Mouse (Mus musculus): ENCODE measurements around the gene Gm8104.
"Not testable (repeated sequence)": the region's sequence is repeated elsewhere in the genome, so short reads cannot be mapped to it uniquely, and the experiment has no call there.

Gene Gm8104

DNA sequence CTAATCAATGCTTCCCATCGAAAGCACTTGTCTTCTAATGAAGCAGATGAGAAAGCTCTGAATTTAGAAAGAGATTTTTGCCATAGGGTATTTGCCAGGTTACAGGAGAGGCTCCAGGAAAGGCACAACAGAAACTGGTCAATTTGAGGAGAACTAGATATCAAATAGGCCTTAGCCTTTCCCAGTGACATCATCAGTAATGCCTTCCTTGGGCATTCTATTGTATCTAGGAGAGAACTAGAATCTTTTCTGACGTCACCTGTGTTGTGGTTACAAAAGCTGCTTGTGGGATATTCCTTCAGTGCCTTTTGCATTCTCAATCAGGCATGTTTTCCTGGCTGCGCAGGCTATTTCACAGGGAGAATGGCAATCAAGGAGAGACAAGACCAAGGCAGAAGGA, at the start of gene Gm8104:
Gene Gm8104, plus strand, starts transcription at position 301 of the 400 bp plus-strand sequence.
- in situ Hi-C loops (cut with MboI; ENCODE audit: low sequenced_read_pairs): not testable (repeated sequence)

DNA sequence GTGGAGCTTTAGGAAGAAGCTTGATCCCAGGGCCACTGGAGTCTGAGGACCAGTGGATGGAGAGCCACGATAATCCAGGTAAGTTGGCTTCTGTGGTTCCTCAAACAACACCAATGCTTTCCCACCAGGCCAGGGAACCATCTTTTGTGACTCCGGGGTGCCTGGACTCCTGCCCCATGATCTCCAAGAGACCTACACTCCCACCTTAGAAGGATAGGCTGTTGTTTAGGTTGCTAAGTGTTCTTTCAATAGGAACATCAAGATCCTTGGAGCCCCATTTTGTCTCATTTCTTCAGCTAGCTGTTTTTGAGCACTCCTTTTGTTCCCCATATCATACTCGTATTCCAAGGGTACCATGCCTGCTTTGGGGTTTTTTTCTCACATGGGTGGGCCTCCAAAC, 42.3 kb upstream of the Gm8104 start:
- in situ Hi-C loops (cut with MboI; ENCODE audit: low sequenced_read_pairs): not testable (repeated sequence)

DNA sequence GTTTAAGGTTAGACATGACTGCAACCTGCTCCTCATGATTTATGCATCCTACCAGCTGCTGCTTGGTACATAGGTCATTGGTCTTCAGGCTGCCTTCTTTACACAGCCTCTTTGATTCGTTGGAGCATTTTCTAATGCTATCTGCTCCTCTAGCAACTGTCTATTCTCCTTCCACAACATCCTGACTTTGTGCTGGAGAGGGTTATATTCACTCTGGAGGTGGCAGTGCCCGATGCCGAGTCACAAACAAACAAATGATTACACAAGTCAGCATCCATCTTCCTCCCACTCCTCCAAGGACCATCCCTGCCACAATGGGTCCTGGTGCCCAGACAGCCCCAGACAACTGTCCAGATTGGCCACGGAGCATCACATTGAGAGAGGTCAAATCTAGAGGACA, 40.2 kb upstream of the Gm8104 start:
- in situ Hi-C loops (cut with MboI; ENCODE audit: low sequenced_read_pairs): not testable (repeated sequence)

- in situ Hi-C loops (cut with MboI; ENCODE audit: low sequenced_read_pairs): not testable (repeated sequence)
These were observed 23.9 kb upstream of the Gm8104 start, which contains the start of gene Gm8094 for GRCm38 (mm10) chr14:43076543-43076942. TSS of gene Gm8094 (minus strand) at chr14:43076643.

DNA sequence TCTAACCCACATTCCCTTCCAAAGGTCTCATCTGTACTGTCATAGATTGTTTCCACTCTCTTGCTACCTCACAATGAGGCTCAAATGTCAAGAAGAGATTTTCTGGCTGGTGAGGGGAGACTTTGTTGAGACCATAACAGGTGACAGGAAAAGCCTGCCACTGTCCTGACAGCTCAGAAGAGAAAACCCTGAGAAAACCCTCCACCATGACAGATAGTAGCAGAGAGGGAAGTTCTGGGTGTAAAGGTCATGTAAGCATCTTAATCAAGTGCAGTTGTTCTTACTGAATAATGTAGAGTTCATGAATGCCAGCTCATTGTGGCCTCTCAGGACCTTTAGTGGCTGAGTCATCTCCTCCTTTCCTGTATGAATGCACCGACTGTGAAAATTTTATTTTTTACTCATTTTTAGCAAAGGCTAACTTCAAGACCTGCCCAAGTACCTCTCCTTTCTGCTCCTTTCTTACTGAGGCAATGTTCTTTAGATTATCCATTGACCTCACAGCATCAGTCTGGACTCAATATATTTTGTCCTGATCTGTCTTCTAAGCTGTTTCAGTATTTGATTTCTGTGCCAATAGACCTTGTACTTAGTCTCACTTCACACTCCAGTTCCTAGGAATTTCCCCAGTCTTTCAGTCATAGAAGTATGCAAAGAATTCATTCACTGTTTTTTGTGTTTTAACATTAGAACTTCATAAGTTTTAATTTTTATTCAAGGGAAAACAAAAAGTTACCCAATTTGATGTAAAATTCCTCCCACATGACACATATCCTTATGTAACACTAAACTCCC, 15.3 kb upstream of the Gm8104 start:
- in situ Hi-C loops (cut with MboI; ENCODE audit: low sequenced_read_pairs): not testable (repeated sequence)

DNA sequence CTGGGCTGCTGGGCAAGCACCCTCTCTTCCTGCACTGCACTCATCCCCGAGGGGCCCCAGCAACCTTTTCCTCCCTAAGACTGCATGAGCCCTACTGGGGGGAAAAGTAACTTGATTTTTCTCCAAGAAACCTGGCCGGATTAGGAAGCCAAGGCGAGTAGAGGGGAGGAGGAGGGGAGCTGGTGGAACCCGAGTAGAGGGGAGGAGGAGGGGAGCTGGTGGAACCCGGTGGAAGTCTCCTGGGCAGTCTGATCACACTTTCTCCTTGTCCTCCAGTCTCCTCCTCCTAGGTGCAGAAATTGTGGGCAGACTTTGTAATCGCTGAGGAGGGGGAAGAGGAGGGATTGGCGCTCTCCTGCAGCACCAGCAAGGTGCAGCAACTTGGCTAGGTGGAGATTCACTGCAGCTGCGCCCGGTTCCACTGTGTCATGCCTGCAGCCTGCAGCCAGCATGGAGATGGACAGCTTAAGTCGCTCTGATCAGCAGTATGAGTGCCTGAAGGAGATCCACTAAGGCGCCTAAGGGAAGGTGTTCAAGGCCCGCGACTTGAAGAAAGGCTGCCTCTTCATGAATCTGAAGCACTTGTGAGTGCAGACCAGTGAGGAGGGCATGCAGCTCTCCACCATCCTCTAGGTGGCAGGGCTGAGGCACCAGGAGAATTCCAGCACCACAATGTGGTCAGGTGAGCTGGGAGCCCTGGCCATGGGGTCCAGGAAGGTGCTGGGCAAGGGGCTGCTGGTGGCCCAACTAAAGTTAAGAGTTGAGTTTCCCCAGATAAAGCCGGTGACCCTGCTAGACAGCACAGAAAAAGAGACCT, 11.1 kb upstream of the Gm8104 start:
- in situ Hi-C loops (cut with MboI; ENCODE audit: low sequenced_read_pairs): not testable (repeated sequence)

- in situ Hi-C loops (cut with MboI; ENCODE audit: low sequenced_read_pairs): not testable (repeated sequence)
These were observed 19.3 kb downstream of the Gm8104 start for GRCm38 (mm10) chr14:43119673-43120072.

DNA sequence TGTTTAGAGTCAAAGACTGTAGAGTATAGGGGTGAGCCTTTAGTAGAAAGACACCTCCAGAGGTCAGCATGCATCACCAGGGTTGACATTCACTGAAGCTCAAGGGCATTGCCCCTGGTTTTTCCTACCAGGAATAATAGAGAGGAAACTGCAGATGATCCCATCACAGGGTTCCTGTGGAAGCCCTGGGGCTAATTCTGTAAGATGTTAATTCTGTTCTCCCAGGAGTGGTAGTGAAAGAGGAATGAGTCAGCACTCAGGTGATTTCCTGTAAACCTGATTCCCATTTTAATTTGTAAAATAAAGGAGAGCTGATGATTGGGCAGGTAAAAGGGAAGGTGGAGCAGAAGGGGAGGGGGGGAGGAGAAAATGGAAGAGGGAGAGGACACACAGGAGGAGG, 25.9 kb downstream of the Gm8104 start:
- in situ Hi-C loops (cut with MboI; ENCODE audit: low sequenced_read_pairs): not testable (repeated sequence)
